ENCODE assay signal across 18 mouse cellular contexts in the genomic region with DNA sequence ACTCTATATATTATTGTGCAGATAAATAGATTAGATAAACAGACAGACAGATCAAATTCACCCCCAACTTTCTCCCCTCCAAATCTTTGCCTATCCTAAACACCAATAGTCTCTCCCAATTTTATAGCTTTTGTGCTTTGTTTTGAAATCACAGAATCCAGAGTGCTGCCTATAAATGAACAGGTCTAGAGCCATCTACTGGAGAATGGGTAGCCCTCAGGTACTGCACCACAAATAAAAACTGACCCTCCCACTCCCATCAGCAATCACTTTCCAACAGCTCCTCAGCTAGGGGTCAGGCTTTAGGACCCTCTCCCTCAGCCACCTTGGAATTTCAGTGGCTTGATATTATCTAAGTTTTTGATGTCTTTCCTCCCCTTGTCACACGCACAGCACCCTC. TPM values are rescaled to one million over a fixed set of nuclear protein-coding genes. Genes with fewer than 3 reads are reported as not detected.
DNase-seq lines count a peak whose midpoint lies in the region; ATAC-seq and TF ChIP-seq lines count a peak whose summit lies in the region.
"Had no signal": no experiment of that assay in that cellular context is flagged by ENCODE, and none has a peak within 500 bp of the region (broad histone marks: within the 10 kb centered on the region; RNA-seq: fewer than 3 reads in every experiment).

No protein-coding gene starts in this region.

- no peak for ATAC-seq in forebrain, postnatal 0 days
- no peak for ATAC-seq in forebrain, embryonic 16.5 days
- ATAC-seq in megakaryocyte progenitor cell, adult 5-6 weeks (replicated peaks; ENCODE audit: poor library complexity): peak; percentile 76
- ATAC-seq: forebrain, embryonic 14.5 days had no signal

- H3K79me2 ChIP-seq in liver, adult 2 months (ENCODE audit: control insufficient read depth, insufficient read depth, low read length): no peaks in the 10 kb centered on the region

- H3K4me2 ChIP-seq in forebrain, postnatal 0 days (ENCODE audit: low read depth): no peak overlapping the region
- no peak overlapping the region for H3K4me2 ChIP-seq in forebrain, embryonic 16.5 days (ENCODE audit: low read length)
- H3K4me2 ChIP-seq: midbrain, embryonic 12.5 days had no signal

- H3K9ac ChIP-seq in forebrain, postnatal 0 days: no peak overlapping the region
- no peak overlapping the region for H3K9ac ChIP-seq in forebrain, embryonic 16.5 days (replicated peaks; ENCODE audit: low read depth, low read length)
- no peak overlapping the region for H3K9ac ChIP-seq in liver, adult 2 months (ENCODE audit: low read depth, low read length)
- H3K9ac ChIP-seq: midbrain, embryonic 12.5 days had no signal

- TF ChIP-seq POLR2A in liver, adult 2 months (IDR thresholded peaks at IDR 0.05; ENCODE audit: extremely low read depth, insufficient read depth, low read length): no peak

- H3K27me3 ChIP-seq in forebrain, postnatal 0 days (ENCODE audit: insufficient read depth, low read length): no peaks in the 10 kb centered on the region
- H3K27me3 ChIP-seq in forebrain, embryonic 16.5 days (replicated peaks; ENCODE audit: control insufficient read depth, insufficient read depth, low read length): no peaks in the 10 kb centered on the region
- H3K27me3 ChIP-seq in liver, adult 2 months (ENCODE audit: control insufficient read depth, insufficient read depth, low read length): no peaks in the 10 kb centered on the region
- H3K27me3 ChIP-seq: midbrain, embryonic 12.5 days had no signal

- H3K27ac ChIP-seq in forebrain, postnatal 0 days (ENCODE audit: low read depth, low read length): no peak overlapping the region
- H3K27ac ChIP-seq in forebrain, embryonic 16.5 days (ENCODE audit: low read length): no peak overlapping the region
- H3K27ac ChIP-seq in liver, adult 2 months (replicated peaks; ENCODE audit: insufficient read depth, low read depth, low read length): no peak overlapping the region
- H3K27ac ChIP-seq: midbrain, embryonic 12.5 days had no signal

- WGBS in forebrain, postnatal 0 days: 90% methylated on average over 1 of the region's 1 CpGs
- WGBS in forebrain, embryonic 16.5 days: 92% methylated on average over 1 of the region's 1 CpGs
- 70% methylated on average over 1 of the region's 1 CpGs for WGBS in liver, adult 2 months

- no peaks in the 10 kb centered on the region for H3K9me3 ChIP-seq in forebrain, postnatal 0 days (ENCODE audit: low read length)
- H3K9me3 ChIP-seq in forebrain, embryonic 16.5 days (ENCODE audit: control insufficient read depth, low read length): no peaks in the 10 kb centered on the region
- H3K9me3 ChIP-seq: midbrain, embryonic 12.5 days had no signal

- TF ChIP-seq CTCF in forebrain, postnatal 0 days (IDR thresholded peaks at IDR 0.05; ENCODE audit: low read depth): peak; percentile 12; the same call in 1 of the 2 replicates
- TF ChIP-seq CTCF in liver, adult 2 months (IDR thresholded peaks at IDR 0.05; ENCODE audit: low read depth, low read length): peak; percentile 45

- H3K4me1 ChIP-seq in forebrain, postnatal 0 days (ENCODE audit: insufficient read depth): no peaks in the 10 kb centered on the region
- no peaks in the 10 kb centered on the region; the same call in 1 of the 2 replicates for H3K4me1 ChIP-seq in forebrain, embryonic 16.5 days (replicated peaks; ENCODE audit: control insufficient read depth, insufficient read depth, low read length)
- H3K4me1 ChIP-seq in liver, adult 2 months (ENCODE audit: control insufficient read depth, insufficient read depth, low read length): peaks cover 4% of the 10 kb centered on the region; the same call in 1 of the 2 replicates

- no peaks in the 10 kb centered on the region for H3K36me3 ChIP-seq in forebrain, postnatal 0 days (ENCODE audit: insufficient read depth)
- H3K36me3 ChIP-seq in forebrain, embryonic 16.5 days (ENCODE audit: control insufficient read depth, insufficient read depth): no peaks in the 10 kb centered on the region
- no peaks in the 10 kb centered on the region for H3K36me3 ChIP-seq in liver, adult 2 months (ENCODE audit: control insufficient read depth, insufficient read depth, low read length)
- H3K36me3 ChIP-seq: midbrain, embryonic 12.5 days had no signal

- no peak for DNase-seq in forebrain, postnatal 0 days
- peak; percentile 55 for DNase-seq in liver, adult 2 months (ENCODE audit: extremely low read depth, low read depth, low spot score)
- DNase-seq in liver (no peak), ZHBTc4 (ENCODE audit: low read depth, low spot score) (peak; percentile 11)
- DNase-seq in testis, postnatal 10 days (ENCODE audit: low spot score): no peak
- no peak for DNase-seq in frontal cortex, adult 2 months (ENCODE audit: extremely low spot score in 1 of 2, low spot score in 1 of 2)
- DNase-seq: cerebellum, adult 9-11 months; heart, postnatal 36 days; thymus, postnatal 14 days had no signal

- H3K4me3 ChIP-seq in forebrain, postnatal 0 days (ENCODE audit: low read depth, low read length): no peak overlapping the region
- H3K4me3 ChIP-seq in forebrain, embryonic 16.5 days (replicated peaks; ENCODE audit: low read length): no peak overlapping the region
- H3K4me3 ChIP-seq in liver, adult 2 months (ENCODE audit: insufficient read depth, low read depth, low read length): no peak overlapping the region
- H3K4me3 ChIP-seq: midbrain, embryonic 12.5 days had no signal

RNA-seq across cellular contexts. Expression of gene Fcamr, which starts 24.1 kb away (rescaled TPM):
- 0.19 TPM in 1 of 2 replicates, not detected in the other for total RNA-seq in forebrain, postnatal 0 days (2014; rRNA removed)
- not detected in 2 replicates for polyA plus RNA-seq in forebrain, postnatal 0 days (2015; fragmentation: Nextera tagmentation; extraction: Ambion mirVana)
- polyA plus RNA-seq in forebrain, embryonic 16.5 days (2015; fragmentation: Nextera tagmentation; extraction: Ambion mirVana): not detected in 2 replicates
- 0.13 and 0.55 TPM in 2 replicates for total RNA-seq in liver, adult 2 months (2014; rRNA removed)
- polyA plus RNA-seq in liver, adult 2 months (2012; rRNA removed): 0.09 TPM in 1 of 2 replicates, not detected in the other
- total RNA-seq in megakaryocyte progenitor cell, adult 5-6 weeks (2015): not detected in 2 replicates
- total RNA-seq in megakaryocyte progenitor cell, adult 5-6 weeks (2017): not detected in 2 replicates
- polyA plus RNA-seq in frontal cortex, adult 2 months (2012; rRNA removed): 0.10 TPM in 1 of 2 replicates, not detected in the other
- total RNA-seq: granulocyte monocyte progenitor cell, adult 5-6 weeks; layer of hippocampus, postnatal 25 days had no signal
- polyA plus RNA-seq: forebrain, embryonic 14.5 days; kidney, embryonic 14.5 days; midbrain, embryonic 12.5 days; neural tube, embryonic 11.5 days had no signal

RNA-seq across cellular contexts. Expression of gene AA986860, which starts 44.9 kb away (rescaled TPM):
- 0.33 and 0.69 TPM in 2 replicates for total RNA-seq in forebrain, postnatal 0 days (2014; rRNA removed)
- polyA plus RNA-seq in forebrain, postnatal 0 days (2015; fragmentation: Nextera tagmentation; extraction: Ambion mirVana): 0.29 and 0.48 TPM in 2 replicates
- 0.47 and 0.67 TPM in 2 replicates for polyA plus RNA-seq in forebrain, embryonic 16.5 days (2015; fragmentation: Nextera tagmentation; extraction: Ambion mirVana)
- 0.65 and 0.74 TPM in 2 replicates for total RNA-seq in liver, adult 2 months (2014; rRNA removed)
- 0.18 and 0.25 TPM in 2 replicates for polyA plus RNA-seq in liver, adult 2 months (2012; rRNA removed)
- total RNA-seq in megakaryocyte progenitor cell, adult 5-6 weeks (2015): 0.10 TPM in 1 of 2 replicates, not detected in the other
- total RNA-seq in megakaryocyte progenitor cell, adult 5-6 weeks (2017): 0.10 TPM in 1 of 2 replicates, not detected in the other
- polyA plus RNA-seq in frontal cortex, adult 2 months (2012; rRNA removed): 2.5 and 2.9 TPM in 2 replicates

RNA-seq across cellular contexts. Expression of gene Pfkfb2, which starts 47.6 kb away (rescaled TPM):
- total RNA-seq in forebrain, postnatal 0 days (2014; rRNA removed): 39.5 and 42.0 TPM in 2 replicates
- polyA plus RNA-seq in forebrain, postnatal 0 days (2015; fragmentation: Nextera tagmentation; extraction: Ambion mirVana): 14.6 and 20.2 TPM in 2 replicates
- 27.8 and 28.2 TPM in 2 replicates for polyA plus RNA-seq in forebrain, embryonic 16.5 days (2015; fragmentation: Nextera tagmentation; extraction: Ambion mirVana)
- 17.8 and 19.5 TPM in 2 replicates for total RNA-seq in liver, adult 2 months (2014; rRNA removed)
- 5.3 and 8.5 TPM in 2 replicates for polyA plus RNA-seq in liver, adult 2 months (2012; rRNA removed)
- total RNA-seq in megakaryocyte progenitor cell, adult 5-6 weeks (2015): 2.9 and 6.9 TPM in 2 replicates
- 15.7 and 17.1 TPM in 2 replicates for total RNA-seq in megakaryocyte progenitor cell, adult 5-6 weeks (2017)
- polyA plus RNA-seq in frontal cortex, adult 2 months (2012; rRNA removed): 49.8 and 54.3 TPM in 2 replicates

RNA-seq across cellular contexts. Expression of gene Pigr, which starts 49.8 kb away (rescaled TPM):
- total RNA-seq in forebrain, postnatal 0 days (2014; rRNA removed): 0.08 TPM in 1 of 2 replicates, not detected in the other
- not detected in 2 replicates for polyA plus RNA-seq in forebrain, postnatal 0 days (2015; fragmentation: Nextera tagmentation; extraction: Ambion mirVana)
- polyA plus RNA-seq in forebrain, embryonic 16.5 days (2015; fragmentation: Nextera tagmentation; extraction: Ambion mirVana): not detected in 2 replicates
- 482 and 517 TPM in 2 replicates for total RNA-seq in liver, adult 2 months (2014; rRNA removed)
- polyA plus RNA-seq in liver, adult 2 months (2012; rRNA removed): 579 and 633 TPM in 2 replicates
- total RNA-seq in megakaryocyte progenitor cell, adult 5-6 weeks (2015): not detected in 2 replicates
- total RNA-seq in megakaryocyte progenitor cell, adult 5-6 weeks (2017): not detected in 2 replicates
- 0.04 and 0.11 TPM in 2 replicates for polyA plus RNA-seq in frontal cortex, adult 2 months (2012; rRNA removed)
- total RNA-seq: granulocyte monocyte progenitor cell, adult 5-6 weeks; heart, postnatal 36 days; layer of hippocampus, postnatal 25 days had no signal
- polyA plus RNA-seq: embryonic facial prominence, embryonic 14.5 days; forebrain, embryonic 14.5 days; kidney, embryonic 14.5 days; midbrain, embryonic 12.5 days; neural tube, embryonic 11.5 days had no signal

RNA-seq across cellular contexts. Expression of gene Yod1, which starts 59.5 kb away (rescaled TPM):
- total RNA-seq in forebrain, postnatal 0 days (2014; rRNA removed): 11.6 and 16.4 TPM in 2 replicates
- 16.0 and 18.9 TPM in 2 replicates for polyA plus RNA-seq in forebrain, postnatal 0 days (2015; fragmentation: Nextera tagmentation; extraction: Ambion mirVana)
- polyA plus RNA-seq in forebrain, embryonic 16.5 days (2015; fragmentation: Nextera tagmentation; extraction: Ambion mirVana): 18.1 and 18.7 TPM in 2 replicates
- 8.9 and 9.0 TPM in 2 replicates for total RNA-seq in liver, adult 2 months (2014; rRNA removed)
- polyA plus RNA-seq in liver, adult 2 months (2012; rRNA removed): 1.3 and 1.4 TPM in 2 replicates
- total RNA-seq in megakaryocyte progenitor cell, adult 5-6 weeks (2015): 8.9 and 9.7 TPM in 2 replicates
- 6.4 and 6.5 TPM in 2 replicates for total RNA-seq in megakaryocyte progenitor cell, adult 5-6 weeks (2017)
- 7.8 and 7.9 TPM in 2 replicates for polyA plus RNA-seq in frontal cortex, adult 2 months (2012; rRNA removed)

Comparison
In these comparisons a context has a peak if more than half of its experiments do, and no peak if none do; other contexts are left out.
1. DNase-seq: peak in liver, adult 2 months (single experiment) and ZHBTc4 (single experiment); none in forebrain, postnatal 0 days (single experiment), liver (single experiment), testis, postnatal 10 days (single experiment) and frontal cortex, adult 2 months (0 of 2).